Mouse (Mus musculus) cerebellum, postnatal 25 days (tissue): ENCODE results near the gene Nrip2.

ENCODE experiments used
- DNase-seq, 2 experiments: peaks; one replicate each; pipeline ENCODE4 v3.0.0; 2021; ENCODE audit warnings: mixed read lengths in 2 of 2

The Nrip2 gene

DNA sequence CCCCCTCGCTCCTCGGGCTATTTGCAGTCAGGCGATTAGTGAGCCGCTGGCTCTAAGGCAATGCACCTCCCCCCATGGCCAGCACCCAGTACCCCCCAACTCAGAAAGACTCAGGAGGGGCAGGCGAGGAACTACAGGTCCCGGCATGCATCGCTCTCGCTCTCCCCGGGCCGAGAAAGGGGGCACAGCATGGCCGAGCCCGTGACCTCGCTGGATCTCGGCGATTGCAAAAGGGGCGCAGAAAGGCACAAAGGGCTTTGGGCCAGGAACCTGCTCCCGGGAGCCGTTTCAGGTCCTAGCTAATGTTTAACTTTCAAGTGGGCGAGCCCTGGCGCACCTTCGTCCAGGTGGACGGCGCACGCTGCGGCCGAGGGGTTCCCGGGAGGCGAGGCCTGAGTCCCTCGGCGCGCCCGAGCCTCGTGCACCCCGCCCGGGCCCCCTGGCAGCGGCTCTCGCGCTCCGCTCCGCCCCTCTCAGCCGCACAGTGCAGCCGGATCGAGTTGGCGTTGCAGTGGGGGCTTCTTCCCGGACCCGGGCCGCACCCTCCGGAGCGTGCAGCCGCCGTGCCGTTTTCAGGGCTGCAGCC lies 38.7 kb downstream of the Nrip2 start:
- peak; percentile 80 to 81 for DNase-seq

DNA sequence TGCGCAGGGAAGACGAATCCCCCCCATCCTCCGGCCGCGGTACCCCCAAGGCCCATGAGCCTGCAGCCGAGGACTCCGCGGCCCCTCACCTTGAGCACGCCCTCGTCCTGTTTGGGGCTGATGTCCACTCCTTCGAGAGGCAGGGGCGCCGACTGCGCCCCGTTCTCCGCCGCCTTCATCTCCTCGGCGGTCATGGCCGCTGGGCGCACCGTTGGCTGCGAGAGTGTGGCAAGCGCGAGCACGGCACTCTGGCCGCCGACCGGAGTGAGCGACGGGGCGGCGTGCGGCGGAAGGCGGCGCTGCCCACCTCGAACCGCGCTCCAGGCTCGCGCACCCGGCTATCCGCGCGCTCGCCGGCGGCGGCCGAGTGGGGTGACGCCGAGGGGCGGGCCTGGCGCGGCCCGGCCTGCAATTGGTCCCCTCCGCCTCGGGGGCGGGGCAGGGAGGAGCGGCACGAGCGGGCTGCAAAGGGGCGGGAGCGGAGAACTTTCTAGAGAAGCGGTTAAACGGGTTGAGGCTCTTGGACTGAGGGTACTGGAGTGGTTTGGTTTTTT lies 39.3 kb downstream of the Nrip2 start, which contains the start of gene Fkbp4:
Gene Fkbp4 (minus strand): TSS at position 361 of the 554 bp plus-strand sequence.
- peak; percentile 94 to 97 for DNase-seq

- peak; percentile 34 to 48 for DNase-seq
These were observed 39.8 kb downstream of the Nrip2 start for GRCm38 (mm10) chr6:128438871-128439341.

DNA sequence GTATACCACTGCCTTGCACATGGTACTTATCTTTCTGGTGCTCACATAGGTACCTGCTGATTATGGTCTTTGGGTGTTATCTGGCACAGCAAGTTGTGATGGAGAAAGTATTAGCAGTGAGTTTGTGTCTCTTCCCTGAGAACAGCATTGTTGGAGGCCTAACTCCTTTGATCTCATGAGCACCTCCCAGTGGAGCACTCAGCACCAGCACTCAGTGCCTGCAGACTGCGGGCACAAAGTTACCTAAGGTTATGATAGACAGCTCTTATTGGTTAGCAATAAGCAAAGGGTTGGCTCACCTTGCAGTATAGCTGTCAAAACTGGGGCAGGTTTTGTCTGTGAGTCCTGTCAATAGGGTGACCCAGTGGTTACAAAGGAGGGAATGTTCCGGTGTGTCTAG lies 41.1 kb downstream of the Nrip2 start:
- DNase-seq = no peak

- DNase-seq = peak; percentile 62 to 77
These were observed 46.9 kb downstream of the Nrip2 start for GRCm38 (mm10) chr6:128445761-128446535.

DNA sequence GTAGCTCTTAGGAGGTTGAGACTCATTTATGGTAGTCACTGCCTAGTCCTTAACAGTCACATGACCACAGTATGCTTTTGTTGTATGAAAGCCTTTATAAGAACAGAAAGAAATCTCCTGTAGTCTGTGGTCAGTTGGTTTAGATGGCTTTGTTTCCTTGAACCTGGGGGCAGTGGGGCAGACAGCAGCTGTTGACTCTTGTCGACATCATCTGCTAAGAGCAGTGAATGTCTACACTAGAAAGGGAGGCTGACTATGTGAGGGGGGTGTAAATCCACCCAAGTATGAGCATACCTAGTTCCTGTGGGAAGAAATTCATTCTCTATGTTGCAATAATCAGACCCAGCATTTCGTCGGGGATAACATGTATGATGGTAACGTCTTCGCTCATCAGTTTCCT lies 48.0 kb downstream of the Nrip2 start:
- no peak for DNase-seq

DNA sequence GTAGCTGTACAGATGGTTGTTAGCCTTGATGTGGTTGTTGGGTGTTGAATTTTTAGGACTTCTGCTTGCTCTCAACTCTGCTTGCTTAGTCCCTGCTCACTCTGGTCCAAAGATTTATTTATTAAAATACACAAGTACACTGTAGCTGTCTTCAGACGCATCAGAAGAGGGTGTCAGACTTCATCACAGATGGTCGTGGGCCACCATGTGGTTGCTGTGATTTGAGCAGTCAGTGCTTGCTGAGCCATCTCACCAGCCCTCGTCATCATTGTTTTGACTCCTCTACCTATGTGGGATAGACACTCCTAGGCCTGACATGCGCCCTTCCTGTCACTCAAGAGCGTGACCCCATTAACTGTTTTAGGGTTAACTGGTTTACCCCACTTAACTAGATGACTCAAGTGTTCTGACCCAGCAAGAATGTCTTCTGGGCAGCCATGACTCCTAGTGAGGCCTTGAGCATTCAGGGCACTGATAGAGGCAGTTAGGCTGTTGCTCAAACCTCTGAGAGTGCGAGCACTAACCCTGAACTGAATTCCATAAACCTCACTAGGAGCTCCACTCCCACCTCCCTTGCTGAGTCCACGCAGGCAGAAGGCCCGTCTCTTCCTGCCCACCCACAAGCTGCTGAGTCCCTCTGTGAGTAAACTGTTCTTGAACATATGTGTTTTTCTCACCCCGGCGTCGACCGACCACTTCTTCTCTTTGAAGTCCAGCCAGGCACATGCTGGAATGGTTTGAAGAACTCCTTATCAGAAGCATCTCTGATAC lies 56.9 kb downstream of the Nrip2 start:
- no peak for DNase-seq

DNA sequence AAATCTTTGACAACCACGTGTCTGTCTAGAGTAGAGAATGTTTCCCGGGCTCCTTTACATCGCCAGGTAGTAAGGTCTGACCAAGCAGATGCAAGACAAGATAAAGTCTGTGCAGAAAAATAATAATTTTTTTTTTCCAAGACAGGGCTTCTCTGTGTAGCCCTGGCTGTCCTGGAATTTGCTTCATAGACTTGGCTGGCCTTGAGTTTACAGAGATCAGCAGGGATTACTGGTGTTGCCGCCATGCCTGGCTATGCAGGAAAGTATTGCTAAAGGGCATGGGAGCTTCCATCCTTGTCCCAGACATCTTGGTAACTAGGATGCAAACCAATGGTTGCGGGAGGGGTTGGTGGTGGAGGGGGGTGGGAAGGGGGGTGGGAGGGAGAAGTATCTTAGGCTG lies 58.1 kb downstream of the Nrip2 start:
- DNase-seq = no peak

- DNase-seq = peak in 1 of 2 experiments; percentile 21
These were observed 61.2 kb downstream of the Nrip2 start for GRCm38 (mm10) chr6:128460321-128460720.

DNA sequence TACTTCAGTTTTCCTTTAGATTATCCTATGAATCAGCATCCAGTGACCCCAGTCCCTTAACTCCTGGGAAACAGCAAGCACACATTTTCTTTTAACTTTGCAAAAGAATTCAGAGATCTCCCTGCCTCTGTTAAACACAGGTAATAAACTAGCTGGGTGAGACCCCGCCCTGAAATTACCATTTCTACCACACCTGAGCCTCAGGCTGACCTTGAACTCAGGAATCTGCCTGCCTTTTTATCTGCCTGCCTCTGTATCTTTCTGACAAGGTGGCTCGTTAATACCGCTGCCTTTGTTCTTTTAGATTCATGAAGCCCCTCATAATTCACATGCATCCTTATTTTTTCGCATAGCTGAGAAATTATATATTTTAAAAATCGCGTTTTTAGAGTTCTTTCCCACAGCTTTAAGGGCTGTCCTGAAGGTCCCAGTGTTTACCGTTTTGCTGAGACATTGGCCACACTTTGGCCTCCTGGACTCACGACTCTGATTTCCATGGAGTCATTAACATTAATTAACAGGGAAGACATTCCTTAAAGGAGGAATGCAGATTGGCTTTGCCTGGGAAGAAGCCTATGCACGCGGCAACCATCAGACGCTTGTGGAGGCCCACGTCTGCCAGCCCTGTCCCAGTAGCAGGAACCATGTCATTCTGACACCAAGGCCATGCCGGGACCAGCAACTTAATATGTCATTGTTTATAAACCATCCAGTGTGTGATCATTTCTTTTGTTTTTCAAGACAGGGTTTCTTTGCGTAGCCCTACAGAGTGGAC lies 61.8 kb downstream of the Nrip2 start:
- DNase-seq = no peak

- no peak for DNase-seq
These were observed 62.5 kb downstream of the Nrip2 start for GRCm38 (mm10) chr6:128461606-128462005.

GRCm38 (mm10) chr6:128464996-128465395 lies 65.9 kb downstream of the Nrip2 start:
- no peak for DNase-seq
